Mouse (Mus musculus) urinary bladder, adult 2 months (tissue): ENCODE measurements around the gene Vasn. TPM values are rescaled to one million over a fixed set of nuclear protein-coding genes. Genes with fewer than 3 reads are reported as not detected.

ENCODE experiments used
- DNase-seq: peaks from one replicate; pipeline ENCODE4 v3.0.0; 2022; ENCODE audit warnings: low spot score
- polyA plus RNA-seq: library from polyadenylated mRNA; depleted of rRNA; stranded (reverse); fragments of >200 nt; gene quantifications from 2 replicates; pipeline ENCODE4 v1.2.3, GENCODE M21; 2012

The Vasn gene
- polyA plus RNA-seq, 1 experiment, result 26.6 TPM

DNA sequence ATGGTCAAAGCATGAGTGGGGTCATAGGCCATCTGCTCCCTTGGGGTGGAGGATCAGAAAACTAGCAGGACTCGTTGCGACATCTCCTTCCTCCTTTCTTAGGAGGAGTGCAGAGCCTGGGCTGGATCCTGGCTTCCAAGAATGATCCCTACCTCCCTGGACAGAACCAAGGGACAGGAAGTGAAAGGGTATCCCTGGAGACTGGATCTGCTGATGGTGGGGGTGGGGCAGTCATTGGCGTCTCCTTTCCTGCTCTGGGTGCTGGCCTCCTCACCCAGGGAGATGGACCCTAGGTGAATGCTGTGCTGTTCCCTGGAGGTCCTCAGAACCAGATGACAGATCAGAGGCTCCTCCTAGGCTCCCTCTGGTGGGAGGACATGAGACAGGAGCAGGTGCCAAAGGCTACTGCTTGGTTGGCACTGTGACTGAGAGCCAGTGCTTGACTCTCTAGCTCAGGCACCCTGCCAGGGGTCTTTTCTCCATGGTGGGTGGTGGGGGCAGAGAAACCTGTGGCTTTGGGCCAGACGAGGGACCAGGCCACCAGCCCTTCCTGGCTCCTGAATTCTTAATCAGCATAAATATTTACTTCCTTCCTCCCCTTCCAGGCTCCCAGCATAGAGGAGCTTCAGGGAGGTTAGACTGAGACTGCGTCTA, 33.2 kb upstream of the Vasn start:
- DNase-seq, result no peak

DNA sequence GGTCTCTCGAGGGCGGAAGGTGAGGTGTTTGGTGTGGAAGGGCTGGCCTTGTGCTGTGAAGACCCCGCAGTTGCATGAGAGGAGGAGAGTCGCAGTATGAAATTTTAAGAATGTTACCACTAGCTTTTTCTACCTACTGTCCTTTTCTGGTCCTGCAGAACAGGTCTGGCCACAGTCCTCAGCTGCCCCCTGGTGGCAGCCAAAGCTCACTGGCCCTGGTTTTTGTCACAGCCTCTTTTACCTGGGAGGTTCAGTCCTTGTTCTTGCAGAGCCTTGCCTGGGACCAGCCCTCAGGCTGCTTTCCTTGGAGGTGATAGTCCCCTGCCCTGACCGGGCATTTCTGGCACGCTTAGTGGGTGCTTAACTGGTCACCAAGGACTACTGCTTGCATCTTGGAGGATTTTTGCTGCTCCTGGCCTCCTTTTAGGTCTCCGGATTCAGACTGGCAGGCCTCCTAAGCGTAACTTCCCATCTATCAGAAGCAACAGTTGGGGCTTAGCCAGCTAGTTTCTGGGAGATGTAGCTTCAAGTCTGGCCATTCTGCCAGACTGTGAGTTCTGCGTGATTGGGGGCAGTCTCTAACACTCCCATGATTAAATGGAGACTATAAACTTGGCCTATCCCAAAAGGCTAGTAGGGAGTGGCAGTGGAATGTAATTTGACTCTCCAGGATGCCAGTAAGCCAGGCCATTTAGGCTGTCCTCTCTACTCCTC, 31.8 kb upstream of the Vasn start:
- peak; percentile 64 for DNase-seq

DNA sequence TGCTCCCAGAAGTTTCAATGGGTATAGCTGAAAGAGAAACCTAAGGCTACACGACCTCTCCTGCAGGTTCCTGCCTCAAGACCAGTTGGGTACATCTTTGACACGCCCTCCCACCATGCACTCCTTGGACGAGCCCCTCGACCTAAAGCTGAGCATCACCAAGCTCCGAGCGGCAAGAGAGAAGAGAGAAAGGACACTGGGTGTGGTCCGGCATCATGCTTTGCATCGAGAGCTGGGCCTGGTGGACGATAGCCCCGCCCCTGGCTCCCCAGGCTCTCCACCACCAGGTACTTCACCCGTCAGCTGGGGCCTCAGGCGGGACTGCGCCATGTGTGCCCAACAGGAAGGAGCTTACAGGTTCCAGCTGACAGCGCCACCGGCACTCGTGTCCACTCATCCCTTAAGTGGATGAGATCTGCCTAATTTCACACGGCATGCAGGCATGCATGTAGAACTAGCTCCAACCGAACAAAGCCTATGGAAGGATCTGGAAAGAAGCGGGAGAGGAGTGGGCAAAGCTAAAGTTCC, 31.1 kb upstream of the Vasn start:
- DNase-seq, result no peak

DNA sequence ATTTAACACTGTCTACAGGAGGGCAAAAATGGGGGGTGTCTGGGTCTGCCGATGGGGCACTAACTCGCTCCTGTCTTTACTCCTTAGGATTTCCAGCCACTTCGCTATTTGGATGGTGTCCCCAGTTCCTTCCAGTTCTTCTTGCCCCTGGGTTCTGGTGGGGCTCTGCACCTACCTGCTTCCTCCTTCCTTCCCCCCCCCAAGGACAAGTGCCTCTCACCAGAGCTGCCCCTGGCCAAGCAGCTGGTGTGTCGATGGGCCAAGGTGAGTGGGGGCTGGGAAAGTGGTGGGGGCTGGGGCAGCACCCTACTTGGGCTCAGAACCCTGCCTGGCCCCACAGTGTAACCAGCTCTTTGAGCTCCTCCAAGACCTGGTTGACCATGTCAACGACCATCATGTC, 28.5 kb upstream of the Vasn start:
- no peak for DNase-seq

DNA sequence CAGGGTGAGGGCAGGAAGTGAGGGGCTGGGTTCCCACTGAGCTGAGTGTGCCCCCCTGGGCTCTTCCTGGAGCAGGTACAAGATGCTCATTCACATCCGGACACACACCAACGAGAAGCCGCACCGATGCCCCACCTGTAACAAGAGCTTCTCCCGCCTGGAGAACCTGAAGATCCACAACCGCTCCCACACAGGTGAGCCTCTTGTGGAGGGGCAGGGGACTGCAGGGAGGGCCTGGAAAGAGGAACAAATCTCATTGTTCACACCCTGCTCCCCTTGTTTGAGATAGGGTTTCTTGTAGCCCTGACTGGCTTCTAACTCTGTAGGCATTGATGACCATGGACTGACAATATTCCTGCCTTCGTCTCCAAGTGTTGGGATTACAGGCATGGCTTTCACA, 28.1 kb upstream of the Vasn start:
- DNase-seq, result no peak

DNA sequence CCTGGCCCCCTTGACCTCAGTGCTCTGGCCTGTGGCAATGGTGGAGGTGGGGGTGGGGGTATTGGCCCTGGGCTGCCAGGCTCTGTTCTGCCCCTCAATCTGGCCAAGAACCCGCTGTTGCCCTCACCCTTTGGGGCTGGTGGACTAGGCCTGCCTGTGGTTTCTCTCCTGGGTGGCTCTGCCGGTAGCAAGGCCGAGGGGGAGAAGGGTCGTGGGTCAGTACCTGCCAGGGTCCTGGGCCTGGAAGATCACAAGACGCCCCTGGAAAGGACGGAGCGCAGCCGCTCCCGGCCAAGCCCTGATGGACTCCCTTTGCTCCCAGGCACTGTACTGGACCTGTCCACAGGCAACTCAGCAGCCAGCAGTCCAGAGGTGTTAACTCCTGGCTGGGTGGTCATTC, 26.0 kb upstream of the Vasn start:
- DNase-seq, result no peak

DNA sequence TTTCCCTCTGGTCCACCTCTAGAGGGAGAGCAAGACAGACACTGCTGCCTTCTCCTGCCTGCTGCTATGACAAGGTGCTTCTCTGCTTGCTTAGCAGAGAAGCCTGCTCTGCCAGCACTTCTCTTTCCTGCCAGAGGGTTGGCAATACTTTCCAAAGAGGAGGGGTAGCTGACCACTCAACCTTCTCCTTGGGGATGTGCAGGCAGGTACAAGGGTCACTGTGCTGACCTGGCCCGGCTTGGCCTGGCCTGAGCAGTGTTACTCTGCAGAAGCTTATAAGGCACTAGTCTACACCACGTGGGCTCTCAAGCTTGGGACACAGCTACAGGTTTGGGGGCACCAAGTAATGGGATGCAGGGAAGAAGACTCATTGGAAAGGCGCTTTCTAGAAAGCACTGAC, 25.1 kb upstream of the Vasn start:
- DNase-seq, result no peak

DNA sequence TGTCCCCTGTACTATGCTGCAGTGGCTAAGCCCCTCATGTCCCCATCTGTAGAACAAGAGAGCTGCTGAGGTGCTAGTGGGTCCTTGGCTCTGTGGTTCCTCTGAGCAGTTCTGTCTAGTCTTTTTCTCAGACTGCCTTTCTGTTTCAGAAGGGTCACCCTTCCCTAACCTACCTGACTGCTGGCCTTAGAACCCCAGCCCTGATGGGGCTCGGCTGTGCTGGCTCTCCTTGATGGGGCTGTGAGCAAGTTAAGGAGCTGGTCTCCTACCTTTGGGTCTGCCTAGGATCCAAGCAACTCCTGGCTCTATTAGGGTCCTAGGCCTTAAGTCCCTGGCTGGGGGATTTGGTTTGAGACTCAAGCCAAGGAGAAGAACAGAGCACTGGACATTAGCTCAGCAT, 24.4 kb upstream of the Vasn start:
- no peak for DNase-seq

DNA sequence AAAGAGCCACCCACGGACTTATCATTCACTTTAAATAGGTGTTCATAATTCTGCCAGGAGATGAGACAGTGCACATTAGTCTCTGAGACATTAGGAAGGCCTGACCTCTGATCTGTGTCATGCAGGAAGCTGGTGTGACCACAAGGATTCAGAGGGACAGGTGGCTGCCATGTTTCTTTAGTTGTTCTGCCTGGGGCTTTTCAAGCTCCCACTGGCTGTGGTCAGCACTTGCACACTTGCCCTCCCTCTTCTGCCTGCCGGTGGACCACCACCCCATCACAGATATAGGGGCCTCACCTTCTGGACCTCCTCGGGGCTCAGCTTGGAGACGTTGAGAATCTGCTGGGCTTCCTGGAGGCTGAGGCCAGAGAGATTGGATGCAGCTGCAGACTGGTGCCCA, 22.9 kb upstream of the Vasn start:
- no peak for DNase-seq

DNA sequence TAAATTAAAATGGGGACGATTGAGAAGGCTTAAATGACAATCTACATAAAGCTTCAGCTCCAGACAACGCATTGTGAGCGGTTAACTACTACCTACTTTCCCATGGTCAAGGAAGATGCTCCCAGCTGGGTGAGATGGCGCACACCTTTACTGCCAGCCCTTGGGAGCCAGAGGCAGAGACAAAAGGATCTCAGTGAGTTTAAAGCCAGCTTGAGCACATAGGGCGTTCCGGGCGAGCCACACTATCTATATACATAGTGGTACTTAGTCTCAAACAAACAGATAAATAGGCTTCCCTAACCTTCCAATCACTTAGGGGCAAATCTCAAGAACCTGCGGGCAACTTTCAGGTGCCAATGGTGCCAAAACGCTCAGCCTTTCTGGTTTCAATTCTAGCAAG, 15.7 kb upstream of the Vasn start:
- DNase-seq, result no peak

DNA sequence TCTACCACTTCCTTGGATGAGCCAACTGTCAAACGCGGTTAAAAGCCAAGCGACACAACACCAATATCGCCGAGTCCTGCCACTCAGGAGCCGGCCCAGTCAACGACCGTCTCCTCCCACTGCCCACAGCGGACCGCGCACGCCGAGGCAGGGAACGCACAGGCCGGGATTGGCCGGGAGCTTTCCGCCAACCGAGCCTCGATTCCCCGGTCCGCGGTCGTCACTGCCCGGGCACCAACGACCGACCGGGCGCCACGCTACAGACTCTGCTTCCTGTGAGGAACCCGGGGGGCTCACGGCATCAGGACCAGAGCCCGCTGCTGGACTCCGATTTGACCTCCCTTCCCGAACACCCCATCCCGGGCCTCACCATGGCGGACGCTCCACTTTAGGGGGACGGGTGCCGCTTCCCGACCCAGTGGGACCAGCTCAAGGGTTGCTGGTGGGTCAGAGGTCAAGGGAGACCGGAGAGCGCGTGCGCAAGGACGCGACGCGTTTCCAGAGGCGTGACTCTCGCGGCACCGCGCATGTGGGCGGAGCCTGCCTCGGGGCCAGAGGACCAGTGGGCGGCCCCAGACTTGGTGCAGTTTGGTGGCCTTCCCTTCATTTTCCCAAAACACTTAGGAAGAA, 15.1 kb upstream of the Vasn start, which contains the start of gene Pam16:
TSS of gene Pam16 (minus strand) at position 508 of the 630 bp plus-strand sequence.
- peak; percentile 79 for DNase-seq

DNA sequence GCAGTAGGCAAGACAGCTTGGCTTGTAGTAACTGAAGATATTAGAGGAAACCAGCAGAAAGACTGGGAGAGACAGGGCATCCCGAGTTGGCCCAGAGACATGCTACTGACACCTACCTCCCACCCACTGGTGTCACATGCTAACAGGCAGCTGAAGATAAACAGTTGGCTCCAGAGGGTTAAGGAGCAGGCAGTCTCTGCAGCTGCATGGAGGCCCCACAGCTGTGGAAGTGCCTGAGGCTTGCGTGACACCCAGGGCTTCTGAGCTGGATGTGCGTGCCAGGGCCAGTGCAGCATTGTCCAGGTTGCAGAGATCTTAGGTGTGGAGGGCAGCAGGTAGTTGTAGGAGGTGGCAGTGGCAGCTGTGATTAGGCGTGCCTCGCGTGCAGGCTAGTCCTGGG, 12.6 kb upstream of the Vasn start:
- DNase-seq, result no peak

DNA sequence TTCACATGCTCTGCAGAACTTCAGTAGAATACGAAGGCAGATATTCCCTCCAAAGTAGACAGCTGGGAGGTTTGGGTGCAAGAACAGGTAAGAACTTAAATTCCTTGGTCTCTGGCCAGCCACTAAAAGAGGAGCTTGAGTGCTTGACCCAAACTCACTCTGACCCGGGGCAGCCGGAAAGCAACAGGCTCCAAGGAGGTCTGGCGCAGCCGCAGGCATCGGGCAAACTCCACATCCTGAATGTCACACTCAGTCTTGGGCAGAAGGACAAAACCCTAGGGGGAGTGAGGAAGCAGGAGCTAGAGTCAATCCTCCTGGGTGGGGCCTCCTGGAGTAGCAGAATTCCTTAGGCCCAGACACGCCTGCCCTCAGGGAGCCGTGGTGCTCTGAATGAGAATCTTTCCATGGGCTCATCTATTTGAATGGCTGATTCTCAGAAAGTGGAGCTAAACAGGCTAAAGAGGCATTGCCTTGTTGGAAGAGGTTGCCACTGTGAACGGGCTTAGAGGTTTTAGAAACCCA, 10.8 kb upstream of the Vasn start:
- no peak for DNase-seq

DNA sequence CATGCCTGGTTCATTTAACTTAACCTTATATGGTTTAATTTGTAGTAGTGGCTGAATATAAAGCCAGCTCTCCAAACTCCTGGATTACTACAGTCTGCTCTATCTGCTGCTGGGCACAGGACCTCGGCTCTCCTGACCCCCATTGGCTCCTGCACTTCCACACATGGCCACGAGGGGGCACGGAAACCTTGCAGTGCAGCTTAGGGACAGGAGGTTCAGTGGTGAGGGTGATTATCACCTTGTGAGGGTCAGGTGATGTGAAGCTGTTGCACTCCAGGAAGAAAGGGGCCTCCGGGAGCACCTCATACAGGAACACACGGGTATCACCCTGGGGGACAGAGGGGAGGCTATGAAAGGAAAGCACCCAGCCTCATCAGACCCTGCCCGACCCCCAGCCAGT, 9.8 kb upstream of the Vasn start:
- peak; percentile 76 for DNase-seq

DNA sequence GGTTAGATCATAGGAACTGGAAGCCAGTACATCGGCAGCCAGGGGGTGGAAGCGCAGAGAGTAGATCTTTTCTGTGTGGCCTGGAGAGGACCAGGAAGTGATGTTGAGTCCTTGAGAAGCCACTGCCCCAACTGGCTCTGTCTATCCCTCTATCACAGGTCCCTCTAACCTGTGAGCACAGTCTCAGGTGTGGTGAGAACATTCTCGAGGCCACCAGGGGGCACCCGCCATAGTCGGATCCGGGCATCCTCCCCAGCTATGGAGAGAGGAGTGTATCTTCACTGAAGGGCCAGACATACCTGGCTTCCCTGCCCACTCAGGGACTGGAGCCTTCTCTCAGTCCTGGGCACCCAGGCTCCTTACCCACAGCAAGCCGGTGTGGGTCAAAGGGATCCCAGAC, 7.7 kb upstream of the Vasn start:
- no peak for DNase-seq

DNA sequence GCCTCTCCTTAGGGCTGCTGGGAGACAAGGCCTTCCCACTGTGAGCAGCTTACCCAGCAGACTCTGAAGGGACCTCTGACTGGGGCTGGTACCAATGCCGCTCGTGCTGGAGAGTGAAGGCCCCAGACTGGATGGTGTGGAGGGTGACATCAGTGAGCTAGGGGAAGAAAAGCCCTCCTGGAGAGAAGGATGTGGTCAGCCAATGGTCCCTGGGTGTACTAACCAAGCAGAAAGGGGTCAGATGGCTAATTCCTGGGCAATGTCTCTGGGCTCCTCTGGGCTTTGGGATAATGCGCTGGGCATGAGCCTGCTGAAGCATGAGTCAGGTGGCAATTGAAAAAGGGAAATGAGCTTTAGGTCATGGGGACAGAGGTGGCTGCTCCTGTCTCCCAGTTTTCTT, 6.1 kb upstream of the Vasn start:
- DNase-seq, result no peak

DNA sequence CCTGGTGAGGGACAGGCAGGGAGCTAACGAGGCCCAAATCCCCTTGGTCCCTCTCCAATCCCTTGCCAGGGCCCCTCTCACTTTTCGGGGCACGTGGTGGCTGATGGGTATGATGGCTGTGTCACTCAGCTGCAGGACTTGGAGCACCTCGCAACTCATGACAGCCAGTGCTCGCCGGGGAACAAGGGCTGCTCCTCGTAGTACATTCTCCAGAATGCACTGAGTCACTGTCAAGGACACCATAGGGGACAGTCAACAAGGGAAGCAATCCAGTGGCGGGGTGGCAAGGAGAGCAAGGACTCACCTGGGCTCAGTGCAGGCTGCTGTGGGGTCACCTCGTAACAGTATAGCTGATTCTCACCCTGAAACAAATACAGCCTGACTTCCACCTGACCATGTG, 5.1 kb upstream of the Vasn start:
- DNase-seq, result no peak

DNA sequence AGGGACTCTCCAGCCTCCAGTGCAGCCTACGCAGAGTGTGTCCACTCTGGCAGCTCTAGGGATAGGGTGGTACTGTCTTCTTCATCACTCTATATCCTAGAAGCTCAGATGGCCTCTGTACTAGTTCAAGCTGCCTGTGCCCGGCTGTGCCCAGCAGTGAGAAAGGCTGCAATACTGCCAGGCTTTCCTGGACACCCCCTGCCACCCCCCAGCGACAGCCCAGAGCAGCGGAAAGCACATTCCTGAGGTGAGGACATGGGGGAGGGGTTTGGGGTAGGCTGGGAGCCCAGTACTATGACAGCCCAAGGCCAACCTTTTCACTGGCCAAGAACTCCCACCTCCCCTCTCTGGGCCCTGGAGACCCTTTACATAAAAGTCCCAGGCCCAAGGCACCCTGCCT, 4.0 kb upstream of the Vasn start:
- no peak for DNase-seq

DNA sequence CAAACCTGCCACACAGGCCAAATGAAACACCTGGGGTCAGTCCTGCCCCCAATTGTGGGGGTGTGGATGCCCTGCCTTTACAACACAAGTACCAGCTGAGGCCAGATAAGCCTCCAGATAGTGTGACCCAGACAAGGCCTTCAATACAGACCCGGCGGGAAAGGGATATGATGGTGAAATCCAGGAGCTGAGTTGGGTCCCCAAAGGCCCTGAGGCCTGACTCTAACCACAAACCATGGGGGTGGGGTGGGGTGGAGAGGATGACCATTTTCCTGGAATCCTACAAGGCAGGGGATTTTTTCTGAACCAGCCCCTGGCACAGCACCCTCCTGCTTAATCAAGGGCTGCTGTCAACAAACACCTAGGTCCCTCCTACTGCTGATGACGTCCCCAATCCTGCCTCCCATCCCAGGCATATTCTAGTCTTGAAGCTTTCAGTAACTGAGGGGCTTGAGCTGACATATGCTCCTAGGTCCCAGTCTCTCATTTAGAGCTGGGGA, 800 bp upstream of the Vasn start:
- DNase-seq, result no peak

DNA sequence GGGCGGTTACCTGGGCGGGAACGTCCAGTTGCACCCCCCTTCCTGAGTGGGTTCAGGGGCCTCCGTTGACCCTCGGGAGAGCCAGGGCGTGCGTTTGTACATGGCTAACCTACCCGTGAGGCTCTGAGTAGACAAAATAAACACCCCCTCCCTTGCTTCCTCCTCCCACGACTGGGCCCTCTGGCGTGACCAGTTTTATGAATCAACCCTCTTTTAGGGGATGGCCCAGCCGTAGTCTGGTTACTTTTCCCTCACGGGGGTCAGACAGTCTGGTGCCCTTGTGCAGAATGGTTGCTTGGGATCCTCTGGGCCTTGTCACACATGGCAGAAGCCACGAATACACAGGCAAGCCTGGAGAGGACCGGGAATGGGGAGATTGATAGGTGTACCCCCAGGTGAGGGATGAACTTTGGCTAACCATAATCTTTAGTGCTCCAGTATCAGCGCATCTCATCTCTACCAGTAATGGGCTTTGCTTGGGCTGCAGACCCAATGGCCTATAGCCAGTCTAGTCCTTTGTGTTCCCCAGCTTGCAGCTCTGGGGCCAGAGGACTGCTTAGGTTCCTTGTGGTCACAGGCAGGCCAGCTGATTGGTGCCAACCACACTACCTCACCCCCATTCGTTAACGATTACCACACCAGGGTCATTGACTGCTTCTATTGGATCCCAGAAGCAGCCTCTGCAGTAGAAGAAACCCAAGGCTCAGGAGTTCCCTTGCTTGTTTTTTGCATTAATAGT, 695 bp downstream of the Vasn start:
- DNase-seq, result no peak

DNA sequence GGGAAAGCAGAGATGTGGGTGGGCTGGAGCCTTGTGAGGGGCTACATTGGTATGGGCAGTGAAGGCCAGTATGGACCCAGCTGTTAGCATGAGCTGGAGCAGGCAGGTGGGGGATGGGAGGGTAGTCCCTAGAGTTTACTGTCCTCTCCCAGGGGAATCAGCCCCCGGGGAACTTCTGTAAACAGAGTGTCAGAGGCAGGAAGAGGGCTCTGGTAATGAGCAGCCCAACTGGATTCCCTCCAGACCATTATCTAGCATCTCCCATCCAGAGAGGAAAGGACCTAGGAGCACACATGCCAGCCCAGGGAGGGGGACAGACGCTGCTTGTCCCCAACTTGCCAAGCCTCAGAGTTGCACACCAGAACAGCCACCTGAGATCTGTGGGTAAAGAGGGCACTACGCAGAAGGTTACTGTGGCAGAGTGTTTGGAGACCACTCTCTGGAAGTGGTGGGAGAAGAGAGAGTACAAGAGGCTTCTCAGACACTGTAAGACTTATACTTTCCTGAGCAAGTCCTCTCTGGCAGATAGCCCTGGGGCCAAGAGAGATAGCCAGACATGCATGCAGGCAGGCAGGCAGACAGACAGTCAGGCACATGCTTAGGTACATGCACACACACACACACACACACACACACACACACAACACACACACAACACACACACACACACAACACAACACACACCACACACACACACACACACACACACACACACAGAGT, 1.5 kb downstream of the Vasn start:
- no peak for DNase-seq
